Mouse (Mus musculus) myocyte (in vitro differentiated cells): ENCODE data around the gene Fyn.
A peak's percentile ranks its signal among the peaks of the same experiment; 100 is the strongest.

ENCODE experiments used
- CEBPB ChIP-seq: IDR thresholded peaks from 2 replicates; pipeline ENCODE4 v1.6.1; 2011; ENCODE audit warnings: mild to moderate bottlenecking, moderate library complexity; ENCODE audit not compliant: poor library complexity, insufficient read depth, severe bottlenecking
- E2F4 ChIP-seq: IDR thresholded peaks from one replicate; pipeline ENCODE4 v1.6.1; 2011; ENCODE audit warnings: mild to moderate bottlenecking, control low read depth, moderate library complexity; ENCODE audit not compliant: insufficient read depth
- MAX ChIP-seq: IDR thresholded peaks from one replicate; pipeline ENCODE4 v1.6.1; 2011; ENCODE audit warnings: low read depth, mild to moderate bottlenecking, control low read depth
- MYOD1 ChIP-seq, 3 experiments: IDR thresholded peaks; one replicate each; pipeline ENCODE4 v1.6.1; 2011; ENCODE audit warnings: control low read depth in 2 of 3, low read depth in 2 of 3, mild to moderate bottlenecking in 2 of 3, moderate library complexity in 1 of 3; ENCODE audit not compliant: insufficient read length in 2 of 3, control insufficient read depth in 1 of 3
- MYOG ChIP-seq, 3 experiments: IDR thresholded peaks; one replicate each; pipeline ENCODE4 v1.6.1; 2011; ENCODE audit warnings: control low read depth in 2 of 3, low read depth in 2 of 3, mild to moderate bottlenecking in 2 of 3; ENCODE audit not compliant: insufficient read length in 2 of 3, control insufficient read depth in 1 of 3, insufficient read depth in 1 of 3
- POLR2A ChIP-seq: IDR thresholded peaks from one replicate; pipeline ENCODE4 v1.6.1; 2011; ENCODE audit warnings: low read depth, mild to moderate bottlenecking, control low read depth, moderate library complexity; ENCODE audit not compliant: insufficient read length
- POLR2AphosphoS2 ChIP-seq: IDR thresholded peaks from one replicate; pipeline ENCODE4 v1.6.1; 2011; ENCODE audit warnings: low read depth, control low read depth; ENCODE audit not compliant: insufficient read length
- TCF12 ChIP-seq: IDR thresholded peaks from one replicate; pipeline ENCODE4 v1.6.1; 2011; ENCODE audit warnings: mild to moderate bottlenecking, control low read depth; ENCODE audit not compliant: poor library complexity, insufficient read depth, severe bottlenecking
- TCF3 ChIP-seq: IDR thresholded peaks from one replicate; pipeline ENCODE4 v1.6.1; 2011; ENCODE audit warnings: low read depth, control low read depth; ENCODE audit not compliant: insufficient read length
- USF1 ChIP-seq: IDR thresholded peaks from one replicate; pipeline ENCODE4 v1.6.1; 2011; ENCODE audit warnings: low read depth, mild to moderate bottlenecking, control low read depth, moderate library complexity

- no peak for TF ChIP-seq POLR2A
- no peak for TF ChIP-seq MAX
- peak in 2 of 3 experiments; percentile 30 to 67 for TF ChIP-seq MYOG (IDR thresholded peaks at IDR 0.05; ENCODE audit: control insufficient read depth in 1 of 3, insufficient read depth in 1 of 3, insufficient read length in 2 of 3, low read depth in 2 of 3)
- no peak for TF ChIP-seq TCF3
- peak; percentile 59 for TF ChIP-seq TCF12
- TF ChIP-seq MYOD1 (IDR thresholded peaks at IDR 0.05; ENCODE audit: control insufficient read depth in 1 of 3, insufficient read length in 2 of 3, low read depth in 2 of 3) = peak in 2 of 3 experiments; percentile 56 to 75
- no peak for TF ChIP-seq USF1
- TF ChIP-seq E2F4 = no peak
- TF ChIP-seq POLR2AphosphoS2 = no peak
- TF ChIP-seq CEBPB = no peak
Observed at GRCm38 (mm10) chr10:39599601-39600000, 230.9 kb downstream of the Fyn start.
